Mouse (Mus musculus) hindbrain, embryonic 15.5 days (tissue): Measurements from ENCODE around the gene Olfr889. TPM values are rescaled to one million over a fixed set of nuclear protein-coding genes. Genes with fewer than 3 reads are reported as not detected.
"Not testable (repeated sequence)": the region's sequence is repeated elsewhere in the genome, so short reads cannot be mapped to it uniquely, and the experiment has no call there.

Source experiments
- ATAC-seq: fragments of 200-750 bp; cut with Nextera tagmentation; 2 replicates; pipeline ENCODE4 v1.8.0; 2017; ENCODE audit warnings: low read depth, moderate number of reproducible peaks, moderate TSS enrichment; ENCODE audit not compliant: low FRiP score
- H3K27ac ChIP-seq: fragments of 300-500 bp; sonication (generic); replicated peaks from 2 replicates; pipeline ENCODE4 v1.5.1; 2015; ENCODE audit warnings: mild to moderate bottlenecking, inconsistent platforms
- H3K27me3 ChIP-seq: fragments of 300-500 bp; sonication (generic); 2 replicates; pipeline ENCODE4 v1.6.1; 2015; ENCODE audit warnings: control low read depth, inconsistent platforms
- H3K36me3 ChIP-seq: fragments of 300-500 bp; sonication (generic); 2 replicates; pipeline ENCODE4 v1.6.1; 2015; ENCODE audit warnings: control low read depth, inconsistent platforms
- H3K4me1 ChIP-seq: fragments of 300-500 bp; sonication (generic); replicated peaks from 2 replicates; pipeline ENCODE4 v1.6.1; 2015; ENCODE audit warnings: control low read depth, inconsistent platforms
- H3K4me2 ChIP-seq: fragments of 300-500 bp; sonication (generic); 2 replicates; pipeline ENCODE4 v1.6.1; 2015; ENCODE audit warnings: moderate library complexity, mild to moderate bottlenecking, inconsistent platforms
- H3K4me3 ChIP-seq: fragments of 300-500 bp; sonication (generic); 2 replicates; pipeline ENCODE4 v1.5.1; 2015; ENCODE audit warnings: mild to moderate bottlenecking, inconsistent platforms
- H3K9ac ChIP-seq: fragments of 300-500 bp; sonication (generic); 2 replicates; pipeline ENCODE4 v1.6.1; 2015; ENCODE audit warnings: inconsistent platforms
- H3K9me3 ChIP-seq: fragments of 300-500 bp; sonication (generic); 2 replicates; pipeline ENCODE4 v1.6.1; 2016; ENCODE audit warnings: control low read depth, inconsistent platforms
- WGBS: fragments of 180-500 bp; shearing (Covaris S2); methylation state at CpG from one replicate; pipeline ENCODE4 v1.1.7; 2015; 5-methylcytosine and 5-hydroxymethylcytosine counted together
- polyA plus RNA-seq: library from polyadenylated mRNA; unstranded; fragments of >200 nt; fragmentation: Nextera tagmentation; extraction: Ambion mirVana; gene quantifications from 2 replicates; pipeline ENCODE4 v1.2.1, GENCODE M21; 2015

The Olfr889 gene
- polyA plus RNA-seq = 0.10 TPM in 2 replicates

- no peak within 1 kb of the TSS for H3K4me2 ChIP-seq
These were observed at the start of gene Olfr889 for GRCm38 (mm10) chr9:38114898-38115297. Olfr889 (plus strand) TSS chr9:38115198.

GRCm38 (mm10) chr9:38083772-38084171, 31.2 kb upstream of the Olfr889 start, which contains the start of gene Olfr887:
Olfr887 (plus strand) TSS chr9:38084072.
- Histone ChIP-seq H3K9ac (no peak within 1 kb of the TSS), H3K4me1 (no peaks in the 10 kb centered on the region), H3K27ac (no peak within 1 kb of the TSS), H3K4me2 (no peak within 1 kb of the TSS), H3K36me3 (no peaks in the 10 kb centered on the region), H3K4me3 (no peak within 1 kb of the TSS), H3K27me3 (no peaks in the 10 kb centered on the region), H3K9me3 (no peaks in the 10 kb centered on the region)
- ATAC-seq = no peak
- 92% methylated on average over 1 of the region's 1 CpGs for WGBS

More at GRCm38 (mm10) chr9:38114898-38115297, at the start of gene Olfr889:
- Histone ChIP-seq H3K27ac (no peak within 1 kb of the TSS), H3K4me3 (no peak within 1 kb of the TSS), H3K36me3 (no peaks in the 10 kb centered on the region), H3K4me1 (no peaks in the 10 kb centered on the region), H3K9ac (no peak within 1 kb of the TSS), H3K9me3 (no peaks in the 10 kb centered on the region), H3K27me3 (no peaks in the 10 kb centered on the region)
- no peak for ATAC-seq

GRCm38 (mm10) chr9:38107828-38108227, 7.2 kb upstream of the Olfr889 start, which contains the start of gene Olfr888:
Olfr888 (plus strand) TSS chr9:38108128.
- ATAC-seq = no peak
- Histone ChIP-seq H3K4me2 (no peak within 1 kb of the TSS), H3K4me3 (no peak within 1 kb of the TSS), H3K27me3 (no peaks in the 10 kb centered on the region), H3K9ac (no peak within 1 kb of the TSS), H3K4me1 (no peaks in the 10 kb centered on the region), H3K27ac (no peak within 1 kb of the TSS), H3K9me3 (no peaks in the 10 kb centered on the region), H3K36me3 (no peaks in the 10 kb centered on the region)
- 83% methylated on average over 1 of the region's 1 CpGs for WGBS

- Histone ChIP-seq H3K27me3 (no peaks in the 10 kb centered on the region), H3K9ac (no peak within 1 kb of the TSS), H3K36me3 (no peaks in the 10 kb centered on the region), H3K27ac (no peak within 1 kb of the TSS), H3K4me3 (no peak within 1 kb of the TSS), H3K9me3 (no peaks in the 10 kb centered on the region), H3K4me1 (no peaks in the 10 kb centered on the region), H3K4me2 (no peak within 1 kb of the TSS)
- no peak for ATAC-seq
These were observed 27.2 kb downstream of the Olfr889 start, which contains the start of gene Olfr890 for GRCm38 (mm10) chr9:38142217-38142616. Olfr890 (plus strand) TSS chr9:38142517.

GRCm38 (mm10) chr9:38168341-38168740, 53.3 kb downstream of the Olfr889 start:
- not testable (repeated sequence) for H3K27me3 ChIP-seq, H3K9me3 ChIP-seq
- 49% methylated on average over 2 of the region's 2 CpGs for WGBS

More at GRCm38 (mm10) chr9:38168341-38168740, 53.3 kb downstream of the Olfr889 start:
- not testable (repeated sequence) for H3K4me1 ChIP-seq, H3K27ac ChIP-seq, H3K9ac ChIP-seq, H3K4me2 ChIP-seq, ATAC-seq, H3K4me3 ChIP-seq, H3K36me3 ChIP-seq

Other genes starting within 250 kb of the Olfr889 start
- not detected in 2 replicates for gene Olfr145, start 218.5 kb upstream of the Olfr889 start, polyA plus RNA-seq
- not detected in 2 replicates for gene Olfr878, start 197.4 kb upstream of the Olfr889 start, polyA plus RNA-seq
- gene Olfr881, start 123.4 kb upstream of the Olfr889 start, polyA plus RNA-seq = not detected in 2 replicates
- gene Olfr883, start 89.4 kb upstream of the Olfr889 start, polyA plus RNA-seq = not detected in 2 replicates
- gene Olfr884, start 68.6 kb upstream of the Olfr889 start, polyA plus RNA-seq = not detected in 2 replicates
- gene Olfr885, start 53.9 kb upstream of the Olfr889 start, polyA plus RNA-seq = not detected in 2 replicates
- gene Olfr887, start 31.1 kb upstream of the Olfr889 start, polyA plus RNA-seq = not detected in 2 replicates
- gene Olfr888, start 7.1 kb upstream of the Olfr889 start, polyA plus RNA-seq = not detected in 2 replicates
- gene Olfr890, start 27.3 kb downstream of the Olfr889 start, polyA plus RNA-seq = not detected in 2 replicates
- gene Olfr891, start 65.6 kb downstream of the Olfr889 start, polyA plus RNA-seq = not detected in 2 replicates
- gene Olfr893, start 93.2 kb downstream of the Olfr889 start, polyA plus RNA-seq = not detected in 2 replicates
- not detected in 2 replicates for gene Olfr894, start 102.9 kb downstream of the Olfr889 start, polyA plus RNA-seq
- gene Olfr143, start 137.6 kb downstream of the Olfr889 start, polyA plus RNA-seq = not detected in 2 replicates
- not detected in 2 replicates for gene Olfr895, start 152.7 kb downstream of the Olfr889 start, polyA plus RNA-seq
- not detected in 2 replicates for gene Olfr896-ps1, start 175.9 kb downstream of the Olfr889 start, polyA plus RNA-seq
- gene Olfr25, start 213.9 kb downstream of the Olfr889 start, polyA plus RNA-seq = not detected in 2 replicates
- not detected in 2 replicates for gene Olfr898, start 233.2 kb downstream of the Olfr889 start, polyA plus RNA-seq